Mouse (Mus musculus) small intestine, adult 2 months (tissue): Measurements from ENCODE around the gene Fbxo24.

ENCODE experiments used
- CTCF ChIP-seq: fragments of 200-500 bp; IDR thresholded peaks from 2 replicates; pipeline ENCODE4 v1.5.1; 2012; ENCODE audit warnings: low read depth, mild to moderate bottlenecking, control low read depth, inconsistent platforms, low read length, moderate library complexity, mixed read lengths; ENCODE audit not compliant: insufficient replicate concordance, insufficient read length; ENCODE audit errors: extremely low read depth
- POLR2A ChIP-seq: fragments of 200-500 bp; IDR thresholded peaks from 2 replicates; pipeline ENCODE4 v1.6.1; 2012; ENCODE audit warnings: low read depth, mild to moderate bottlenecking, control low read depth, inconsistent platforms, low read length, moderate library complexity

DNA sequence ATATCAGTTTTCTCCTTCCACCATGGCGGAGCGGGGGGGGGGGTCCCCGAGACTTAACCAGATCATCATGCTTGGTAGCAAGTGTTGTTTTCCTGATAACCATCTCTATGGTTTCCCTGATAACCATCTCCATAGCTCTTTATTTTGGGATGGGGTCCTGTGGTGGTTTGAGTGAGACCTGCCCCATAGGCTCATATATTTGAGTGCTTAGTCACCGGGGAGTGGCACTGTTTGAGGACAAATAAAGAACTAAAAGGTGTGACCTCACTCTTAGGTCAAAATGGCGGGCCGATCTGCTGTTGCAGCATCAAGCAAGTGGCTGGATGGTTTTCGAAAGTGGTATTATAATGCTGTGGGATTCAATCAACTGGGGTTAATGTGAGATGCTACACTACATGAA is 13.5 kb downstream of the Fbxo24 start:
- TF ChIP-seq POLR2A (no peak), CTCF (no peak)
